Mouse (Mus musculus) olfactory bulb, adult 2 months (tissue): ENCODE measurements around the gene Pik3cd. TPM values are rescaled to one million over a fixed set of nuclear protein-coding genes. Genes with fewer than 3 reads are reported as not detected.
A peak's percentile ranks its signal among the peaks of the same experiment; 100 is the strongest.

Experiments used
- H3K27ac ChIP-seq: fragments of 200-500 bp; 2 replicates; pipeline ENCODE4 v1.5.1; 2012; ENCODE audit warnings: low read depth, low read length; ENCODE audit not compliant: insufficient read depth
- H3K4me1 ChIP-seq: fragments of 200-500 bp; 2 replicates; pipeline ENCODE4 v1.6.1; 2012; ENCODE audit warnings: low read length; ENCODE audit not compliant: control insufficient read depth, insufficient read depth
- H3K4me3 ChIP-seq: fragments of 200-500 bp; 2 replicates; pipeline ENCODE4 v1.5.1; 2012; ENCODE audit warnings: mild to moderate bottlenecking, low read depth, low read length, moderate library complexity; ENCODE audit not compliant: insufficient read depth
- CTCF ChIP-seq: fragments of 200-500 bp; IDR thresholded peaks from 2 replicates; pipeline ENCODE4 v1.5.1; 2012; ENCODE audit warnings: low read depth, mild to moderate bottlenecking, low read length, moderate library complexity; ENCODE audit not compliant: insufficient read depth
- POLR2A ChIP-seq: fragments of 200-500 bp; IDR thresholded peaks from 2 replicates; pipeline ENCODE4 v1.6.1; 2012; ENCODE audit warnings: mild to moderate bottlenecking, low read depth, low read length, moderate library complexity; ENCODE audit not compliant: insufficient read depth
- WGBS: fragments of 180-500 bp; shearing (Covaris S2); methylation state at CpG from one replicate; pipeline ENCODE4 v1.1.7; 2018; 5-methylcytosine and 5-hydroxymethylcytosine counted together
- polyA plus RNA-seq: library from polyadenylated mRNA; stranded (reverse); fragments of >200 nt; gene quantifications from 2 replicates; pipeline ENCODE4 v1.2.4, GENCODE M21; 2012; ENCODE audit warnings: low replicate concordance; ENCODE audit not compliant: missing spikeins, insufficient read depth, insufficient read length

Pik3cd gene
- polyA plus RNA-seq, 1 experiment: not detected

GRCm38 (mm10) chr4:149730827-149731226 is 28.5 kb upstream of the Pik3cd start:
- Histone ChIP-seq H3K27ac (no peak overlapping the region), H3K4me3 (no peak overlapping the region), H3K4me1 (peaks cover 68% of the 10 kb centered on the region)
- TF ChIP-seq CTCF: no peak
- TF ChIP-seq POLR2A: no peak
- WGBS: 73% methylated on average over 7 of the region's 7 CpGs

GRCm38 (mm10) chr4:149728810-149729209 is 26.4 kb upstream of the Pik3cd start:
- no peak for TF ChIP-seq CTCF
- 66% methylated on average over 8 of the region's 8 CpGs for WGBS
- no peak overlapping the region for H3K27ac ChIP-seq
- peaks cover 68% of the 10 kb centered on the region for H3K4me1 ChIP-seq
- no peak overlapping the region for H3K4me3 ChIP-seq

- TF ChIP-seq POLR2A (no peak), CTCF (no peak)
- Histone ChIP-seq H3K27ac (no peak overlapping the region), H3K4me1 (peaks cover 60% of the 10 kb centered on the region), H3K4me3 (no peak overlapping the region)
- WGBS: 98% methylated on average over 5 of the region's 5 CpGs
Measured at GRCm38 (mm10) chr4:149727636-149728035, 25.3 kb upstream of the Pik3cd start.

GRCm38 (mm10) chr4:149725661-149726350 is 23.4 kb upstream of the Pik3cd start:
- Histone ChIP-seq H3K4me3 (no peak overlapping the region), H3K4me1 (peaks cover 42% of the 10 kb centered on the region), H3K27ac (no peak overlapping the region)
- 70% methylated on average over 15 of the region's 15 CpGs for WGBS
- TF ChIP-seq POLR2A (no peak), CTCF (peak; percentile 28; the same call in 1 of the 2 replicates)

- Histone ChIP-seq H3K4me3 (no peak overlapping the region), H3K27ac (no peak overlapping the region), H3K4me1 (peaks cover 38% of the 10 kb centered on the region)
- TF ChIP-seq CTCF (no peak), POLR2A (no peak)
- WGBS: 83% methylated on average over 17 of the region's 17 CpGs
Measured at GRCm38 (mm10) chr4:149724916-149725470, 22.6 kb upstream of the Pik3cd start.

GRCm38 (mm10) chr4:149723855-149724731 is 21.7 kb upstream of the Pik3cd start:
- no peak overlapping the region for H3K4me3 ChIP-seq
- no peak overlapping the region for H3K27ac ChIP-seq
- 55% methylated on average over 17 of the region's 17 CpGs for WGBS
- no peak for TF ChIP-seq CTCF
- no peak for TF ChIP-seq POLR2A
- H3K4me1 ChIP-seq: peaks cover 31% of the 10 kb centered on the region

- TF ChIP-seq CTCF (no peak), POLR2A (no peak)
- H3K4me1 ChIP-seq: peaks cover 28% of the 10 kb centered on the region
- 86% methylated on average over 12 of the region's 12 CpGs for WGBS
- no peak overlapping the region for H3K27ac ChIP-seq
- no peak overlapping the region for H3K4me3 ChIP-seq
Measured at GRCm38 (mm10) chr4:149723021-149723390, 20.6 kb upstream of the Pik3cd start.

GRCm38 (mm10) chr4:149722104-149723020 is 20.0 kb upstream of the Pik3cd start:
- H3K27ac ChIP-seq: no peak overlapping the region
- no peak for TF ChIP-seq POLR2A
- TF ChIP-seq CTCF: no peak
- H3K4me3 ChIP-seq: no peak overlapping the region
- peaks cover 28% of the 10 kb centered on the region for H3K4me1 ChIP-seq
- 74% methylated on average over 24 of the region's 24 CpGs for WGBS

- WGBS: 86% methylated on average over 8 of the region's 8 CpGs
- Histone ChIP-seq H3K4me3 (no peak overlapping the region), H3K4me1 (peaks cover 25% of the 10 kb centered on the region), H3K27ac (no peak overlapping the region)
- no peak for TF ChIP-seq POLR2A
- no peak for TF ChIP-seq CTCF
Measured at GRCm38 (mm10) chr4:149721163-149721562, 18.8 kb upstream of the Pik3cd start.
